Mouse (Mus musculus): Measurements from ENCODE around the gene Nkx1-2.

Gene Nkx1-2

DNA sequence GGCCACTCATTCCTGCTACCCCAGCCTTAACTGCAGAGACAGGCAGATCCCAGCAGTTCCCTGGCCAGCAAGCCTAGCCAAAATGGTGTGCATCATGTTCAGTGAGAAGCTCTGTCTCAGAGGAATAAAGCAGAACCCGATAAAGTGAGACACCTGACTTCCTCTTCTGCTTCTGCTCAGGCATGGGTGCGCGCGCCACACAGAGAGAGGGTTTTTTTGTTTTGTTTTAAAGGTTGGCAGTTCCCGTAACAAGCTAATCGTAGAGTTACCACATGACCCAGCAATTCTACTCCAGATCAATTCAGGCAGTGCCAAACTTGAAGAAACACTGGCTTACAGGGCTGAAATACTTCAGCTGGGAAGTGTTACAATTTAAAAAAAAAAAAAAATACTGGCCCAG is 30.6 kb downstream of the Nkx1-2 start:
- no peak for DNase-seq (ENCODE audit: low read depth, low spot score)

DNA sequence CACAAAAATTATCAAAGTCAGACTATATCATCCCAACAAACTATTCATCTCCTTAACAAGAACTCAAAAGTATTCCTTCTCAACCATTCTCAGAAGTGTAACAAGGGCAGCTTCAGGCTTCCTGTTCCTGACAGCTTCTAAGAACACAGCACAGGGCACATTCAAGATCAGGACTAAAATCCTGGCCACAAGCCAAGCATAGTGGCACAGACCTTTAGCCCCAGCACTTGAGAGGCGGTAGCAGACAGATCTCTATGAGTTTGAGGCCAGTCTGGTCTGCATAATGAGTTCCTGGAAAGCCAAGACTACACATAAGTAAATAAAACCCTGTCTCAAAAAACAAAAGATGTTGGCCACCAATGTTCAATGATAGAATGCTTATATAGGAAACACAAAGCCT is 33.6 kb downstream of the Nkx1-2 start:
- DNase-seq (ENCODE audit: low read depth, low spot score): no peak

DNA sequence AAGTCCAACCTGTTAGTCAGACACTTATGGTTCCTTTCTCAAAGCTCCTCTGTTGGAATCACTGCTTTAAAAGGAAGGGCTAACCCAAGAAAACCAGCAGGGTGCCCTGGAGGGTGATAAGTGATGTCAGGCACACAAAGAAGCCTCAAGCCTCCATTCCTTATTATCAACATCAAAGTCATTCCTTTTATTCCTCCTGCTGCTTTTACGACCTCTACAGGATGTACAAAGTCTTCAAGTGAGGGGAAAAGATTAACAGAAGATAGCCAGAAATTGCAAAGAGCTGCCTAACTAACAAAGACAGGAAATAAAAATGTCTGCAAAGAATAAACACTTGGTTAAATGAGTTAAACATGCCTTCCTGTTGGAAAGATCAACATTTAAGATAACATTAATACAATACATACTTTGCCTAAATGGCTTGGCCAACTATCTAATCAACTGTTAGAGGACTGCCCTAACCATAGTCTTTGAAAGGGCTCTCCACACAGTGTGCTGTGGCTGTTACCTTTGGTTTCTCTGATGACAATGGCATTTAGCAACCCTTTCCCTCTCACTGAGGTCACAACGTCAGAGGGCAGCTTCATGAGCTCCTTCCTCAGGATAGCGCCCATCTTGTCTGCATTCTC is 40.2 kb downstream of the Nkx1-2 start:
- DNase-seq (ENCODE audit: low read depth, low spot score): no peak

DNA sequence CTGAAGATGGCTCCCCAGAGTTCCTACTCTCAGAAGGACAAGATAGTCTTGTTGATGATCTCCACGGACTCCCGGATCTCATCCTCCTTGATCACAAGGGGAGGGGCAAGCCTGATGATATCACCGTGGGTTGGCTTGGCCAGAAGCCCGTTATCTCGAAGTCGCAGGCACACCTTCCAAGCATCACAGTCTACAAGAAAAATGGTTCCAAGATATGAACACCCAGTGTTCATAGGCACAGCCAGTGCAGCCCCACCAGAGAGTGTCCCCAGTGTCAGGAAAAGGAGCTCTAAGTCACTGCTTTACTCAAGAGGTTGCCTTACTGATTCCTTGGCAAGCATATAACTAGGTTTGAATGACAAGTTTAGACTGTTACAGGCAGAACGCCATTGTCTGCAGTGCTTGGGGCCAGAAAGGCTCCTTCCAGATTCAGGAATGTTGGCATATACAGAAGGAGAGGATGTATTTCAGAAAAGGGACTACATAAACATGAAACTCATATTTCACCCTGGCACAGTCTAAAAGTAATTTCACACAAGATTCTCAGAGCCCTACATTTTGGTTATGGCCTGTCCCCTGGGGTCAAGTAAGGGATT is 41.2 kb downstream of the Nkx1-2 start:
- DNase-seq (ENCODE audit: low read depth, low spot score): no peak

DNA sequence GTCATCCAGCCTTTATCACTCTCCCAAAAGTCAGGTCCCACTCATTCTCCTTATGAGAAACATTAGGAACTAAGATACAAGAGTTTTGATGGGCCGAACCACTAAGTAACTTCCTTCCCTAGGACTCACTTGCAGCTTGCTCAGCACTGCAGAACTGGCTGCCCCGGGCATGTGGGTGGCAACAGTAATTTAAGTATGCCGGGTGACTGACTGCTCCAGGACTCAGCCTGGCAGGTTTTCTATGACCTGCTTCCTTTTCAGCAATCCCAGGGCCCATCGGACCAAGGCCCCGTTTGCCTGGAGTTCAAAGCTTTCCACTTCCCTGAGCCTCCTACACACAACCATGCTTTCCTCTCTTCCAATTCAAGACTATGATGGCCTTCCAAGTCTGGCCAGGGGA is 42.9 kb downstream of the Nkx1-2 start:
- no peak for DNase-seq (ENCODE audit: low read depth, low spot score)

DNA sequence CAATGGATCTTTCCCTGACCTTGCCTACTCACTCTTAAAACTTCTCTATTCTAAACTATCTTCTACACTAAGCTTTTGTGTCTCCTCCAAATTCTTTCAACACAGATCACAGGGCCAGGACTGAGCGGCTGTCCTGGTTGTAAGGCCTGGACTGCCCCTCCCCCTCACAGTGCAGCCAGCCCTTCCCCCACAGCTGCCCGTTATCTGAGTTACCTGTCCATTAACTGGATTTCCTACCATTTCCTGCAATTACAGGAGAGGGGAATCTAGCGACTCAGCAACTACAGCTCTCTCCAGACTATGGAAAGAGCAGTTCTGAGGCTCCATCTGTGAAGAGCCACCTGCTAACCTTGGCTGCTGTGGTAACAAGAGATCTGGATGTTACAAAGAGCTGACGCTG is 43.5 kb downstream of the Nkx1-2 start:
- no peak for DNase-seq (ENCODE audit: low read depth, low spot score)

DNA sequence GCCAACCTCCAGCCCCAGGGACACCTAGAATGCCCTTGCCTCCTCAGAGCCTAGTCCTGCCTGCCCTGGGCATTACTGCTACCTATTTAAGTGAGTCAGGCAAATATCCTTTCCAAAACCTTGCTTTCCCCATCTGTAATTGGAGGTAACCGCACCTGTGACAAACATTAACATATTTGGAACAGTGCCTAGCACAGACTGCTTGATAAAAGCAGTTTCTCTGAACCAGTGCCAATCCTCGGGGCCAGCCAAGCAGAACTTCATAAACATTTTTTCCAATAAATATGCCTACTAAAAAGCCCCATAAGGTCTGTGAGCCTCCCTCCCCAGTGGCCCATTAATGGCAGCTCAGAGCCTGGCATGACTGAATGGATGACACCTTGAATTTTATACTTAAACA is 45.3 kb downstream of the Nkx1-2 start:
- no peak for DNase-seq (ENCODE audit: low read depth, low spot score)

DNA sequence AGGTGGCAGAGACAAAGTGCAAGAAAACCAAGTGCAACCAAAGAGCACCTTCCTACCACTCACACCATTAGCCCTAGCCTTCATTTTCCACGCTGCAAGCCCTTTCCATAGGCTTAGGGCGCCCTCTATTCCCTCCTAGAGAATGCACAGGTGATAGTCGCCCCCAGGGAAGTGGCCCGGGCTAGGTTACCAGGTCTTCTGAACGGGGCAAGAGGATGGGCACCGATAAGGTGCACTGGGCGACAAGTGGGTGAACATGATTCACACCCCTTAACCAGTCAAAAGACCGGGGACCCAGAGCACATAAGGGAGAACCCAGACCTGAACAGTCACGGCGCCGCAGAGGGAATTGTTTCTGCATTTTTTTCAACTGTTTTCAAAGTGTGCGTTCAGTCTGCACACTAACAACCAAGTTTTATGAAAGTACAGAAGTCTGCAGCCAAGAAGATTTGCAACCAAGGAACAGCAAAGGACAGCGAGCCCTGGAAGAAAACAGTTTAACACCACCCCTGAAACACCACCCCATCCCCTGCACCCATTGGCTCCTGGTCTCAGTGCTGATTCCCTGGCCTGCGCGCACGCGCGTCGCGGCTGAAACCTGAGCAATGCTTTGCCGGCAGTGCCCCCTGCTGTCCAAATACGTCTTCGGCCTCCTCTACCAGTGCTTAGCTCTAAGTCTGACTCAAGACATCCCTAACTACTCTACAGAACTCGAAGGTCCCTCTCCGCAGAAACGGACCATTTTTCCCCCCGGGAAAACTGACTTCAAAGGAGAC is 47.9 kb downstream of the Nkx1-2 start:
- peak; percentile 89 for DNase-seq (ENCODE audit: low read depth, low spot score)

DNA sequence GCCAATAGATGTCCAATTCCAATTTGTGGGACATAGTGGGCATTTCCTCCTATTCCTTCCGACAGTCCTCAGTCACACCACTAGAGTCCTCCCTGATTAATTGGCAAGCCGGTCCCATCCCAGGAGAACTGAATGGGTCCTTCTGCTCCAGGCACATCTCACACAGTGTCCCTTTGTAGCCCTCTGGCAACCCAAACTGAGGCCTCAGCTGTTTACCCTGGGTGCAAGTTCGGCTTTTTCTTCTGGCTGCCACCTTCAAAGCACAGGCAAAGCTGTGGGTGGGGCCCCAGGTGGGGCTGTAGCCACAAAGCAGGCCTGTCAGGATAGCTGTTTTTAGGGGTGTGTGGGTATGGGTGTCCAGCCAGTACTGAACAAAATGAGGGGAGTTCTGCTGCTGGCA is 52.3 kb downstream of the Nkx1-2 start:
- no peak for DNase-seq (ENCODE audit: low read depth, low spot score)

Measured in WW6 (cell line).